Mouse (Mus musculus) R1 (cell line): ENCODE results near the gene 6820408C15Rik.

Experiments
- DNase-seq: peaks from one replicate; pipeline ENCODE4 v3.0.0-alpha.2; 2018; ENCODE audit warnings: low read depth, low spot score

Gene 6820408C15Rik

DNA sequence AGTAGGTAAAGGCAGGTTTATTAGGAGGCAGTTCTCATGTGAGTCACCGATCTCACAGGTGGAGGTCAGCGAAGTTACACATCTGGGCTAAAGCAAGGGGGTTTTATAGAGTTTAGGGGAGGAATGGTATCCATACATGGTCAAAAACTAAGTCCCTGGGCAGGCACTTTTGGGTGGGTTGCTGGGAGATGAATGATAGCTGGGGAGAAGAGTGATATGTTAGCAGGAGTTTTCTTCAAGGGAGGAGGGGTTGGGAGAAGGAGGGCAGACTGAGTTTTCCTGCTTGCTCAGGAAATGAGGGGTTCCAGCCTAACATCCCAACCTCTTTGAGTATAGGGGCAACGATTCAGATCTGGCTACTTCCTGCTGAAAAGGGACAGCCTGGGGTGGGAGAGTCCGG lies at the start of gene 6820408C15Rik:
Gene 6820408C15Rik (plus strand): TSS at position 301 of the 400 bp plus-strand sequence.
- DNase-seq: no peak

DNA sequence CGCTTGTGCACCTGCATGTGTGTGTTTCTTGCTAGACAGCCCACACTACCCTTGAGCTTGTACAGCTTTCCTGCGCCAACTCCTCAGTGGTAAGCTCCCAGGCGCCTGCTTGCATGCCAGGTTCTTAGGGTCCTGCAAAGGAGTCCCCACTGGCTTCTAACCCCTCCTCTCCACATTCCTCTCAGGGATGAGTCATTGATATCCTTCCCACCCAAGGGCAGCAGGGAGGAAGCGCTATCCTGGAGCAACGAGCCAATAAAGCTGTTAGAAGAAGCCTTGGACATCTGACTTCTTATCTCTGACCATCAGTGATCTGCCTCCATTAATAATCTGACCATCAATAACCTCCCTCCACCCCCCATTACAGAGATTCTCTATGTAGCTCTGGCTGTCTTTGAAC lies 47.5 kb upstream of the 6820408C15Rik start:
- peak; percentile 27 for DNase-seq

- DNase-seq: peak; percentile 91
Measured at GRCm38 (mm10) chr2:152368532-152369140, 46.8 kb upstream of the 6820408C15Rik start.

- DNase-seq: no peak
Measured at GRCm38 (mm10) chr2:152372104-152372503, 43.3 kb upstream of the 6820408C15Rik start.

GRCm38 (mm10) chr2:152372661-152373060 lies 42.7 kb upstream of the 6820408C15Rik start:
- DNase-seq: no peak

DNA sequence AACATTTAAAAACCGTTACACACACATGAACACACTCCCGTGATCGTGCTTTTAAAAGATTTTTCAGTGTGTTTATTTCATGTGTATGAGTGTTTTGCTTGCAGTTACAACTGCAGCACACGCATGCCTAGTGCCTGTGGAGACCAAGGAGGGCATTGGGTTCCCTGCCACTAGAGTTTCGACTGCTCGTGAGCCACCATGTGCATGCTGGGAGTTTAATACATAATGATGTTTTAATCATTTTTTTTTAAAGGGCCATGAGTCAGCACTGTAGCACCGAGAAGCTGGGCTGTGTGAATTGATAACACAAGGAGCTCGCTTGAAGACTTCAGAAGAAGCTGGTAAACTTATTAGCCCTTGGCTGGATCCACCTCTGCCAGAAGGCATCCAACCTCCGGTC lies 41.8 kb upstream of the 6820408C15Rik start:
- no peak for DNase-seq

DNA sequence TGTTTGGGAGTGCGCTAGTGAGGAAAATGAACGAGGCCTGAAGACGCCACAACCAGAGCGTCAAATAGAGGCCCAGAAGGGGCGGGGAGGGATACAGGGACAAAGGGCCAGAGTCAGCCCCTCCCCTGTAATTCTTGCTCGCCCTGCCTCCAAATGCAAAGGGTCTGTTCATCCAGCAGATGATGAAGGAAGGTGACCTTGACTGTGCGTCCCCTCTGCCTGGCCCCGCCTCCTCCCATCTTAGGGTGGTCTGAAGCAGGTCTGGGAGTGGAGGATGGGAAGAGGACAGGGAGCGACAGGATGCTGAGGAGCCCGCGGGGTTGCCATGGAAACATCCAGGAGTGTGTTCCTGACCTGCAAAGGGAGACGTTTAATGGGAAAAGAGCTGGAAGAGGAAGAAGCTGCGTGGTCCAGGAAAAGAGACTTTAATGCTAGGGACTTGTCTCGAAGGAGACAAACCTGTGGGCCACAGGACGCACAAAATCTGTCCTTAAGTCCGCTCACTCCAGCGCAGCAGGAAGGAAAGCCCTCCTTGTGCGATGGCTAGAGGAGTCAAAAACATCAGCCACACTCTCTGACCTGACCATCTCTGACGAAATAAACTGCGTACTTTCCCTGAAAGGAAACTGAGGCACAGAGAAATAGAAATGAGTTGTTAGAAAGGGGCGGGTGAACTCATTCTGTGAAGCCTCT lies 39.6 kb upstream of the 6820408C15Rik start:
- peak; percentile 96 for DNase-seq

- DNase-seq: peak; percentile 45
Measured at GRCm38 (mm10) chr2:152376345-152376741, 39.0 kb upstream of the 6820408C15Rik start, which contains the start of gene Nrsn2. Gene Nrsn2, minus strand, starts transcription at chr2:152376638.

DNA sequence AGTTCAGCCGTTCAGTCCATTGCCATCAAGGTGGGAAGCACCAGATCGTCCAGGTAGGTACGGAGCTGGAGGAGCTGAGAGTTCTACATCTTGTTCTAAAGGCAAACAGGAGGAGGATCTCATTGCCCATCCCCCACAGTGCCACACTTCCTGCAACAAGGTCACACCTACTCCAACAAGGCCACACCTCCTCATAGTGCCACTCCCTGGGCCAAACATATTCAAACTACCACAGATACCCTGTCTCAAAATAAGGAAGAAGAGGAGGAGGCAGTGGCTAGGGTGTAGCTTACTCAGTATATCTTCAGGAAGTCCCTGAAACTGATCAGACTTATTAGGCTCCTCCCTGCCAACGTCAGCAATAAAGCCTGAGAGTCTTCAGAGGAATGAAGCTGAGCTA lies 31.2 kb upstream of the 6820408C15Rik start:
- peak; percentile 79 for DNase-seq

DNA sequence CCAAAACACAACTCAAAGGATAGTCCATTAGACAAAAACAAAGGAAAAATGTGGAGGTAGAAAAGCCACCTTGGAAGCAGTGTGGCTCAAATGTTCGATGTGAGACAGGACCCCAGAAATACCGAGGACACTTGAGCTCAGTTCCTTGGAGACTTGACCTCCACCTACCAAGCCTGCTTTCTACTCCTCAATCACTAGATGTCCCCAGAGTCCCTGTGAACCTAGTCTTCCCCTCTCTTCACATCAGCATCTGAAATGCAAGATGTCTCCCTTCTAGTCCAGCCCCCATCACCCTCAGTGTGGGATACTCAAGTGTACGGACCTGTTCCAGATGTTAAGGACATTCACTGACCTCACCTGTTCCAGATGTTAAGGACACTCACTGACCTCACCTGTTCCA lies 22.6 kb upstream of the 6820408C15Rik start:
- DNase-seq: peak; percentile 88

DNA sequence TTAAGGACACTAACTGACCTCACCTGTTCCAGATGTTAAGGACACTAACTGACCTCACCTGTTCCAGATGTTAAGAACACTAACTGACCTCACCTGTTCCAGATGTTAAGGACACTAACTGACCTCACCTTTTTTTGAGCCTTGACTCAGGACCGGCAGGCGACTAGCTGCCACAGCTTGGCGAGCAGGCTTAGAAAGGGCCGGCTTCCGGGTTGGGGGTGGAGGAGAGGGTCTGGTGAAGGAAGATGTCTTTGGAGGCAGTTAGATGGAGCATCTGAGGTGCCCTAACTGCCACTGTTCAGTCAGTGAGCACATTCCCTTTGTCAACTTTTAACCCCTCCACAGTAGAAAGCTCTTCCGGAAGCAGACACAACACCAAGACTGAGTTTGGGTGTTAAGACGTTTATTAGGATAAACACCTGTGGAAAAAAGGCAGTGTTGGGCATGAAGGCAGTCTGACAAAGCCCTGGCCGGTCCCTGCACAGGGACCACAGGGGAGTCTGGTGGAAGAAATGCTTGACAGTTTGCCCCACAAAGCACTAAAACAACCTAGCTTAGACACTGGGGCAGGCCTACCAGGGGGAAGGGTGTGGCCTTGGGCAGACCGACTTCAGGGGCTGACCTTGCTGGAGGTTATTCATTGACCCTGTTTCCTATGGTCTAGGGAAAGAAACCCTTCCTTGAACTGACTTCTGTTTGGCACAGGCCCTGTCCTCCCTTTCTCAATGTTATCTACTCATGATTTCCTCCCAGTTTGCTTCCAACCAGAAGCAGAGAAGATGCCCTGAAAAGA lies 22.0 kb upstream of the 6820408C15Rik start:
- DNase-seq: peak; percentile 55

- DNase-seq: no peak
Measured at GRCm38 (mm10) chr2:152395271-152395920, 20.0 kb upstream of the 6820408C15Rik start.

- DNase-seq: peak; percentile 99
Measured at GRCm38 (mm10) chr2:152396110-152397003, 19.0 kb upstream of the 6820408C15Rik start.

DNA sequence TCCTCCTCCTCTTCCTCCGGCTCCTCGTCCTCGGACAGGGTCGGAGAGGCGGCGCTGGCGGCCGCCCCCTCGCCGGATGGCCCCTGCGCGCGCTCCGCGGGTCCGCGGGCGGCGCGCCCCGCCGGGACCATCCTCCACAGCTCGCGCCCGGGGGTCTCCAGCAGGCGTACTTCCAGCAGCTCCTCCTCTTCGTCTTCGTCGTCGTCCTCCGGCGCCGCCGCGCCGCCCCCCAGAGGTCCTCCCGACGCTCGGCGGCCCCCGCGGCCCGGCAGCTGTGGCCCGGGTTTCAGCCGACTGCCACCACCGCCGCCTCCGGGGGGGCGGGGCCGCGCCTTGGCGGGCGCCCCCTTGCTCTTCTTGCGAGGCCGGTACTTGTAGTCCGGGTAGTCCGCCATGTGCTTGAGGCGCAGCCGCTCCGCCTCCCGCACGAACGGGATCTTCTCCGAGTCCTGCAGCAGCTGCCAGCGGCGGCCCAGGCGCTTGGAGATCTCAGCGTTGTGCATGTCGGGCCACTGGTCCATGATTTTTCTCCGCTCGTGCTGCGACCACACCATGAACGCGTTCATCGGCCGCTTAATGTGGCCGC lies 18.3 kb upstream of the 6820408C15Rik start:
- peak; percentile 61 for DNase-seq

DNA sequence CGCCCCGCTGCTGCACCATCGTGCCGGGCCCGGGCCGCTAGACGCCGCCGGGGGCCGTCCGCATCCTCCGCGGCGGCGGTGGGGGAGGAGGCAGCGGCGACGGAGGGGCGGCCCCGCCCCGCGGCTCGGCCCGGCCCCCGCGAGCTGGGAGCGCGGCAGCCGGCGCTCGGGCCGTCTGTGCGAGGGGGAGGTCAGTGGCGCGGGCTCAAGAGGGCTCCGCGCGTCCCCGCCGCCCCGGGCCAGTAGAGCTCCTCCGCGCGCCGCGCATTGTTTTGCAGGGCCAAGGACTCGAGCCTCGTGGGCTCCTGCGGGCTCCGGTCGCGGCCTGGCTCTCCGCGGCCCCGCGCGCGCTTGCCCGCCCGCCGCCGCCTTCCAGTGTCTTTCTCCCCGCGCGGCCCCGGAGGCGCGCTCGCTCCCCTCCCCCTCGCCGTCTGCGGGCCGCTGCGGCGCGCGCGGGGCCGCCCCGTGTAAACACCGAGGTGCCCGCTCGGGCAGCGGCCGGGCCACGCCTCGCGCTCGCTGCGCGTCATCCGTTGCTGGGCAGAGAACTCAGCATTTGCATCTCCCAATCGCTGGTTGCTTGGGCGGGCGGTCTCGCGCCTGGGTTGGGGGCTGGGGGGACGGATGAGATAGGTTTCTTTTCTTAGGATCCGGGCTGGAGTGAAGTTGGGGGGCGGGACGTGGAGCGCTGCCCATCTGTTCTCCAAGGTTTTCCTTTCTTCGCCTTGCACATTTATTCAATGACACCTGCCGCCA lies 17.5 kb upstream of the 6820408C15Rik start, which contains the start of gene Sox12:
Gene Sox12 (minus strand): TSS at position 384 of the 756 bp plus-strand sequence.
- peak; percentile 94 for DNase-seq

DNA sequence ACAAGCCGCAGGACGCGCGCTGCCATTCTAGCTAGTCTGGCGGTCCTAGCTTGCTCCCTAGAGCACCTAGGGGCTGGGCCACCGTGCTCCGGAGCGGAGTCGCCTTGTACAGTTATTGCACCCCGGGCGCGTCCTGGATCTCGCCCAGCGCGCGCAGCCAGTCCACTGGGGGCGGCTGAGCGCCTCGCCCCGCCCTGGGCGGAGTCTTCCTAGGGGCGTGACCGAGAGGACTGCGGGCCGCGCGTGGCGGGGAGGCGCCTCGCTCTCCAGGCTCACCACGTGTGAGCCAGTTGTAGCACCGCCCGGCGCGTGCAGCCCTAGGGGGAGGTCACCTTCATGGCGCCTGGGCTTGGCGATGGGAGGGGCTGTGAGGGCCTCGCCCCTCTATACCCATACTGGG lies 16.7 kb upstream of the 6820408C15Rik start:
- peak; percentile 97 for DNase-seq

DNA sequence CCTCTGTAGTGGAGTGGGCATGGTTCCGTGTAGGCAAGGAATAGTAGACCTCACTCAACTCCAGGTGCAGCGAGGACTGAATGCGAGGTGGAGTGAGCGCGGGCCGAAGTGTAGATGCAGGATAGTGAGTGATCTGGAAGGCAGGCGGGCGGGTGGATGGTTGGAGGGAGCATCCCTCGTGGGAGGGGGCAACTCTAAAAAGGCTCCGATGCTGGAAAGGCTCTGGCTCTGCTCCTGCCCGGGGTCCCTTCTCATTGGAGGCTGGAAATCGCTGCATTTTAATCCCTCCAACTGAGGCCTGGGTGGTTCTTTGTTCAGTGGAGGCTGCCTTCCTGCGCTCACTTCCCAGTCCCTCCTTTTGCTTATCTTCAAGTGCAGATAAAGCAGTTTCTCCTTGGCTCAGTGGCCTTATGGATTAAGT lies 16.3 kb upstream of the 6820408C15Rik start:
- DNase-seq: peak; percentile 86

DNA sequence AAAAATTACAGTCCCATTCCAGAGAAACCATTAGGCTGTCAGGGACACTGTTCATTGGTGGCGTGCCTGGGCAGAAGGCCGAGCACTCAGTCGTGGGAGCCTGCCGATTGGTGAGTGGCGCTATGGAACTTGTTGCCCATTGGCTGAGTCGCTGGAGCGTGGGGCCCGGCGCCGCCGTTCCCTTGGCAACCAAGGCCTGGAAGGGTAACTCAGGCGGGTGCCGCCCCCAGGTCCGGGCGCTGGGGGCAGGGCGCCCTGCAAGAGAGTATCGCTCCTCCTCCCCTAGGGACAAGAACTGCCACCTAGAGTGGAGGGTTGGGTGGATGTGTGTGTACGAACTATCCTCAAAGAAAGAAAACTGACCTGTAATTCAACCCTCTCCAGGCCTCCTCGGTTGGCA lies 9.3 kb upstream of the 6820408C15Rik start:
- DNase-seq: peak; percentile 99

GRCm38 (mm10) chr2:152409781-152410180 lies 5.6 kb upstream of the 6820408C15Rik start:
- no peak for DNase-seq

DNA sequence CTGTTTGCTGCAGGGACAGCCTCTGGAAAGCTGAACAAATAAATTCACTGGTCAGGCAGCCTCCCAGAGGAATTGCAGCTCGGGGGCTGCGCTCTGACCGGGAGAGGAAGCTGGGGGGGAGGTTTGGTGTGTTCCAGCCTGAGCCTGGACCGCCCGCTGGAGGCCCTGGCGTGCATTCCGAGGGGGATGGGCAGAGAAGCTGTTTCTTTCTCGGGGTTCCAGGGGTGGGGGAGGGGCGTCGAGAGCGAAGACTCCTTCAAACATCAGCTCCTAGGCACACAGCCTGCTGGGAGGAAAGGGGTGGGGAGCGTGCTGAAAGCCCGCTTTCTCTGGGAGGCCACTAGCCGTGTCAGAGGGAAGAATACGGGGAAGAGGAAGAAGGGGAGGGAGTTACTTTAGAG lies 4.4 kb upstream of the 6820408C15Rik start:
- DNase-seq: peak; percentile 98
